Mouse (Mus musculus): ENCODE data around the gene Sfrp5. TPM values are rescaled to one million over a fixed set of nuclear protein-coding genes. Genes with fewer than 3 reads are reported as not detected.
A peak's percentile ranks its signal among the peaks of the same experiment; 100 is the strongest.

The Sfrp5 gene
- polyA plus RNA-seq, 1 experiment from 2014 or later, result not detected

DNA sequence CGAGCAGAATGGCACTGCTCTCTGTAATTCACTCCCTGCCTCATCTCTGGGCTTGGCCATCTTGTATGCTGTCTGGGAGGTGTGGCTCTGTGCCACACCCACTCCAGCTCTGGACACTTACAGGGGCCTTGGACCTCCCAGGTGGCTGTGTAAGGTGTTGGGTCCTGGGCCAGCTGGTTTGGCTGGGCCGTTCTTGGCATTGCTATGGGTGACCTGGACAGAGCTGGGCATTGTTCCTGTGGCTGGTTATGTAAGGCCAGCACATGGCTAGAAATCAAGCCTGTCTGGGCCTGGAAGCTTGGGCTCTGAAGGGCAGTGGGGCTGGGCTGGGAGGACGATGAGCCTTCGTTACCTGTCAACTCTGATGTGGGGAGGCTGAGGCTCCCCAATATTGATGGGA, 2.3 kb upstream of the Sfrp5 start:
- no peak overlapping the region for H3K4me3 ChIP-seq (ENCODE audit: low read depth, low read length)
- H3K9ac ChIP-seq (replicated peaks; ENCODE audit: low read depth), result no peak overlapping the region
- no peaks in the 10 kb centered on the region for H3K36me3 ChIP-seq (ENCODE audit: insufficient read depth, low read length)
- no peak for DNase-seq (ENCODE audit: low spot score)
- TF ChIP-seq CTCF (IDR thresholded peaks at IDR 0.05), result no peak
- TF ChIP-seq EP300 (IDR thresholded peaks at IDR 0.05), result no peak
- H3K27ac ChIP-seq (ENCODE audit: low read length), result no peak overlapping the region
- H3K4me2 ChIP-seq (replicated peaks; ENCODE audit: low read depth, low read length), result no peak overlapping the region
- H3K9me3 ChIP-seq (ENCODE audit: low read length), result no peaks in the 10 kb centered on the region
- ATAC-seq, result no peak
- 72% methylated on average over 4 of the region's 4 CpGs for WGBS
- H3K27me3 ChIP-seq (replicated peaks; ENCODE audit: insufficient read depth, low read length), result peaks cover 40% of the 10 kb centered on the region
- no peaks in the 10 kb centered on the region for H3K4me1 ChIP-seq (ENCODE audit: insufficient read depth, low read depth, low read length)

DNA sequence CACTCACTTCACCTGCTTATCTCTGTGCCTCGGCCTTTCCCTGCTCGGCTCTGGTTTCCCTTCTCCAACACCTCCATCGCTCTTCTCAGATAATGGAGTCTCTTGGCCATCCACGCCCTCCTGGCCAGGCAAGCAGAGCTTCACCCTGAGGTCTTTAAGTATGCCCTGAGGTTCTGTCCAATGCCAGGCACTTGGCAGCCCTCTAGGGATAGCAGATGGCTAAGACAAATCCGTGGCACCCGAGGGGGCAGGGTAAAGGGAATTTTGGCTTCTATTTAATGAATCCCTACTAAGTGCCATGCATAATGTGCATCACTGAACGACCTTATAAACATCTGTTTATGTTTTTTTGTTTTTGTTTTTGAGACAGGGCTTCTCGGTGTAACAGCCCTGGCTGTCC, 415 bp upstream of the Sfrp5 start:
- no peak for ATAC-seq
- no peak overlapping the region for H3K4me3 ChIP-seq (ENCODE audit: low read depth, low read length)
- H3K36me3 ChIP-seq (ENCODE audit: insufficient read depth, low read length), result no peaks in the 10 kb centered on the region
- no peak for DNase-seq (ENCODE audit: low spot score)
- peaks cover 41% of the 10 kb centered on the region for H3K27me3 ChIP-seq (replicated peaks; ENCODE audit: insufficient read depth, low read length)
- H3K27ac ChIP-seq (ENCODE audit: low read length), result no peak overlapping the region
- H3K4me1 ChIP-seq (ENCODE audit: insufficient read depth, low read depth, low read length), result no peaks in the 10 kb centered on the region
- TF ChIP-seq EP300 (IDR thresholded peaks at IDR 0.05), result no peak
- TF ChIP-seq CTCF (IDR thresholded peaks at IDR 0.05), result no peak
- no peaks in the 10 kb centered on the region for H3K9me3 ChIP-seq (ENCODE audit: low read length)
- 35% methylated on average over 8 of the region's 8 CpGs for WGBS
- H3K9ac ChIP-seq (replicated peaks; ENCODE audit: low read depth), result no peak overlapping the region
- H3K4me2 ChIP-seq (replicated peaks; ENCODE audit: low read depth, low read length), result no peak overlapping the region

DNA sequence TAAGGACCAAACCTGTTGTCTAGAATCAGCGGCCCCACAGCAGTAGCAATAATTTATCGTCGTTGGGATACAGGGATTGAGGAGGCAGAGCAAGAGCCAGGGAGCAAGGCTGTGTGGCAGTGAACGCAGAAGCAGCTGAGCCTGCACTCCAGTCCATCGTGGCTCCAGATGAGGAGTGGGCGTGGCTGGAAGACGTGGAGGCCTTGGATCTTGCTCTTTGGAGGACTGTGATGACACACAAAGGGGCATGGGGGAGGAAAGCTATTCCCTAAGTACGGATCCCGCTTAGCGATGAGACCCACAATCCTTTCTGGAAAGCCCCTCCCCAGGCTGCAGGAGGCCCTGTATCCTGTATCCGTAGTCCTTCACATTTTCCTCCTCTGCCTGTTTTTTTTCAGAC, 4.0 kb downstream of the Sfrp5 start:
- 41% methylated on average over 11 of the region's 11 CpGs for WGBS
- peaks cover 37% of the 10 kb centered on the region for H3K27me3 ChIP-seq (replicated peaks; ENCODE audit: insufficient read depth, low read length)
- H3K4me2 ChIP-seq (replicated peaks; ENCODE audit: low read depth, low read length), result no peak overlapping the region
- TF ChIP-seq CTCF (IDR thresholded peaks at IDR 0.05) (no peak), EP300 (IDR thresholded peaks at IDR 0.05) (no peak)
- H3K36me3 ChIP-seq (ENCODE audit: insufficient read depth, low read length), result no peaks in the 10 kb centered on the region
- no peak for DNase-seq (ENCODE audit: low spot score)
- no peak overlapping the region for H3K9ac ChIP-seq (replicated peaks; ENCODE audit: low read depth)
- no peak overlapping the region for H3K4me3 ChIP-seq (ENCODE audit: low read depth, low read length)
- H3K27ac ChIP-seq (ENCODE audit: low read length), result no peak overlapping the region
- H3K9me3 ChIP-seq (ENCODE audit: low read length), result no peaks in the 10 kb centered on the region
- ATAC-seq, result no peak
- H3K4me1 ChIP-seq (ENCODE audit: insufficient read depth, low read depth, low read length), result peaks cover 3% of the 10 kb centered on the region; the same call in 1 of the 2 replicates

DNA sequence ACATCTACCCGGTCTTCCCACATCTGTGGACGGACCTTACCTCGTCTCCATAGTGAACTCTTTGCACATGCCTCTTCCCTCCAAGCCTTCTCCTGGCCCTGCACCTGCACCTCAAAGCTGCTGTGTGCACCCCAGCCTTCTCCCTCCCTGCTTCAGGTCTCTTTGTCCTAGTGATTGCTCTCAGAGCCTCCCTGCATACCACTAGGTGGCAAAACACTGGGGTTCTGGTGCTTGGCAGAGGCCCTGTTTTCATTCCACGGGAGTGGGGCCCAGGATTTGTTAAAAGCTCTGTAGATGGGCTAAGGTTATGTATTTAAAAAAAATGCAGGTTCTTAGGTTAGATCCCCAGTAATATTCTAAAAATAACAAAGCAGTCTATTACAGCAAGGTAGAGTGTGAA, 5.0 kb downstream of the Sfrp5 start:
- H3K27me3 ChIP-seq (replicated peaks; ENCODE audit: insufficient read depth, low read length), result peaks cover 28% of the 10 kb centered on the region
- no peak overlapping the region for H3K9ac ChIP-seq (replicated peaks; ENCODE audit: low read depth)
- WGBS, result 39% methylated on average over 4 of the region's 4 CpGs
- no peak overlapping the region for H3K4me3 ChIP-seq (ENCODE audit: low read depth, low read length)
- ATAC-seq (no peak), DNase-seq (ENCODE audit: low spot score) (no peak)
- H3K36me3 ChIP-seq (ENCODE audit: insufficient read depth, low read length), result no peaks in the 10 kb centered on the region
- no peak overlapping the region for H3K27ac ChIP-seq (ENCODE audit: low read length)
- no peak overlapping the region for H3K4me2 ChIP-seq (replicated peaks; ENCODE audit: low read depth, low read length)
- H3K9me3 ChIP-seq (ENCODE audit: low read length), result no peaks in the 10 kb centered on the region
- H3K4me1 ChIP-seq (ENCODE audit: insufficient read depth, low read depth, low read length), result peaks cover 3% of the 10 kb centered on the region; the same call in 1 of the 2 replicates
- TF ChIP-seq EP300 (IDR thresholded peaks at IDR 0.05) (no peak), CTCF (IDR thresholded peaks at IDR 0.05) (peak; percentile 38)

DNA sequence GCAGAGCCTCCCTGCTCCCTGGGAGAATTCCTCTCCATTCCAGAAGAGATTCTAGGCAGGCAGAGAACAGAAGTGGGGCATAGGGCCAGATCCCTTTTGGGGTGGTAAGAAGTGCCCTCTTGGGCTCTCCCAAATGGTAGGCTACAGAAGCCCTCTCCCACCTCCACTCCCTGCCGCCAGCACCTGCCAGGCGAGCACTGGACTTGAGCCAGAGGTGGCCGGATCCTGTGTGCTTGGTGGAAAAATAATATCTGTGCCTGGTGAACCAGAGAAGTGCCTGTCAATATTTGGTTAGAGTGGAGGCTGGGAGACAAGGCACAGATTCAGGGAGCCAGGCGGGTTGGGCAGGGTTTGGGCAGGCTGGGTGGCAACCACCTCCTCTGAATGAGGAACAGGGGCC, 5.7 kb downstream of the Sfrp5 start:
- TF ChIP-seq CTCF (IDR thresholded peaks at IDR 0.05) (no peak), EP300 (IDR thresholded peaks at IDR 0.05) (no peak)
- DNase-seq (ENCODE audit: low spot score) (no peak), ATAC-seq (no peak; the same call in 1 of the 2 replicates)
- Histone ChIP-seq H3K4me3 (ENCODE audit: low read depth, low read length) (no peak overlapping the region), H3K4me2 (replicated peaks; ENCODE audit: low read depth, low read length) (no peak overlapping the region), H3K36me3 (ENCODE audit: insufficient read depth, low read length) (0 out of 2 replicates have a peak, but pooled peaks cover 3% of the 10 kb centered on the region), H3K4me1 (ENCODE audit: insufficient read depth, low read depth, low read length) (peaks cover 3% of the 10 kb centered on the region; the same call in 1 of the 2 replicates), H3K9me3 (ENCODE audit: low read length) (no peaks in the 10 kb centered on the region), H3K27ac (ENCODE audit: low read length) (no peak overlapping the region), H3K27me3 (replicated peaks; ENCODE audit: insufficient read depth, low read length) (peaks cover 21% of the 10 kb centered on the region; the same call in 1 of the 2 replicates), H3K9ac (replicated peaks; ENCODE audit: low read depth) (no peak overlapping the region)
- WGBS, result 46% methylated on average over 4 of the region's 4 CpGs

DNA sequence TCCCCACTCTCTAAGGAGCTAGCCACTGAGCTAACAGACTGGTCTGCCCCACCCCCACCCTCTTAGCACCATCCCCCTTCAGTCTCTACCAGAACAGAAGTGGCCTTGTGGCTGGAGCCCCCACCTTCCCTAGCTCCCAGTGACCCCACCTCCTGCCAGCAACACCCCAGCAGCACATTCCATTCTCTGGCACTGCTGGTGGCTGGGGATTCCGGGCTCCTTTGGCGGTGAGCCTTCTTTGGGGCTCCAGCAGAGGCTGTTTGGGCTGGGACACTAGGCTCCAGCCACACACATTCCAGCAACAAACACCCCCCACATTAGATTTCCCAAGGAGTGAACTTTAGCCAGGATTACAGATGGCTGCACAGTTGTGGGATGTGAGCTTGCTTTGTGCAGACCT, 8.7 kb downstream of the Sfrp5 start:
- DNase-seq (ENCODE audit: low spot score) (peak; percentile 30), ATAC-seq (peak; percentile 56)
- peaks cover 3% of the 10 kb centered on the region; the same call in 1 of the 2 replicates for H3K4me1 ChIP-seq (ENCODE audit: insufficient read depth, low read depth, low read length)
- H3K36me3 ChIP-seq (ENCODE audit: insufficient read depth, low read length), result peaks cover 8% of the 10 kb centered on the region; the same call in 1 of the 2 replicates
- no peak overlapping the region for H3K4me3 ChIP-seq (ENCODE audit: low read depth, low read length)
- no peaks in the 10 kb centered on the region for H3K9me3 ChIP-seq (ENCODE audit: low read length)
- H3K4me2 ChIP-seq (replicated peaks; ENCODE audit: low read depth, low read length), result no peak overlapping the region
- no peak overlapping the region for H3K9ac ChIP-seq (replicated peaks; ENCODE audit: low read depth)
- TF ChIP-seq CTCF (IDR thresholded peaks at IDR 0.05) (no peak), EP300 (IDR thresholded peaks at IDR 0.05) (no peak)
- no peaks in the 10 kb centered on the region for H3K27me3 ChIP-seq (replicated peaks; ENCODE audit: insufficient read depth, low read length)
- 50% methylated on average over 2 of the region's 2 CpGs for WGBS
- H3K27ac ChIP-seq (ENCODE audit: low read length), result no peak overlapping the region

DNA sequence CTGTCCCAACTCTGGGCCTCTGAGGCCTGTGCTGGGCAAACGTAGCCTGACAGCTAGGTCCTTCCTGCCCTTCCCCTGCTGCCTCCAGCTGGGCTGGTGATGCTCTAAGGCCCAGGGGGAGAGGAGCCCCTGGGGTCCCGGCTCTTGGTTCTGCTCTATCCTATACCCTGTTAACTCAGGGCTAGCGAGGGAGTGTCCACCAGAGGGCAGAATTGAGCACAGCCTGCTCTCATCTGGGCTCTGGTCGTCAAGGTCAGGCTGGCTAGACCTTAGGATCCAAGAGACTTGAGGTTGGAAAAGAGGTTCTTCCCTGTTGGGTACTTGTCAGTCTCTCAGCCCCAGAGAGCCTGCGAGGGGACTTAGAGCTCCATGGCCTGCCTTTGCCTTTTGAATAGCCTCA, 11.6 kb downstream of the Sfrp5 start:
- TF ChIP-seq CTCF (IDR thresholded peaks at IDR 0.05) (peak; percentile 84), EP300 (IDR thresholded peaks at IDR 0.05) (no peak)
- Histone ChIP-seq H3K27ac (ENCODE audit: low read length) (no peak overlapping the region), H3K4me3 (ENCODE audit: low read depth, low read length) (no peak overlapping the region), H3K36me3 (ENCODE audit: insufficient read depth, low read length) (peaks cover 13% of the 10 kb centered on the region), H3K9ac (replicated peaks; ENCODE audit: low read depth) (no peak overlapping the region), H3K4me1 (ENCODE audit: insufficient read depth, low read depth, low read length) (no peaks in the 10 kb centered on the region), H3K4me2 (replicated peaks; ENCODE audit: low read depth, low read length) (no peak overlapping the region), H3K9me3 (ENCODE audit: low read length) (no peaks in the 10 kb centered on the region), H3K27me3 (replicated peaks; ENCODE audit: insufficient read depth, low read length) (no peaks in the 10 kb centered on the region)
- 24% methylated on average over 5 of the region's 5 CpGs for WGBS
- ATAC-seq (peak; percentile 66), DNase-seq (ENCODE audit: low spot score) (peak; percentile 55)
